8 mouse cellular contexts compared by ENCODE assay signal in genomic region chr5:31697644-31698296, GRCm38 (mm10). TPM values are rescaled to one million over a fixed set of nuclear protein-coding genes. Genes with fewer than 3 reads are reported as not detected.
DNase-seq lines count a peak whose midpoint lies in the region; ATAC-seq and TF ChIP-seq lines count a peak whose summit lies in the region.

Gene Babam2 (plus strand): TSS chr5:31697684.

- no peaks in the 10 kb centered on the region for H3K27me3 ChIP-seq in ES-Bruce4 (ENCODE audit: control insufficient read depth, insufficient read depth, low read length, poor library complexity, severe bottlenecking)
- no peaks in the 10 kb centered on the region for H3K27me3 ChIP-seq in forebrain, embryonic 14.5 days (replicated peaks; ENCODE audit: control insufficient read depth, insufficient read depth, low read length)
- no peaks in the 10 kb centered on the region for H3K27me3 ChIP-seq in neural tube, embryonic 15.5 days (replicated peaks)

- TF ChIP-seq CTCF in ES-Bruce4 (IDR thresholded peaks at IDR 0.05; ENCODE audit: low read depth, low read length): no peak

- intact Hi-C loops in heart, postnatal 14 days (cut with DNase I): loop anchor here (2.0 to 5.0 kb wide), 5 partner anchors 85 to 500 kb away; no protein-coding TSS in a partner anchor

- DNase-seq in forebrain, embryonic 14.5 days (ENCODE audit: low spot score): peak; percentile 93
- DNase-seq in heart, postnatal 14 days: peak; percentile 95 to 96
- DNase-seq in layer of hippocampus, adult 11-12 months (ENCODE audit: low spot score): peak; percentile 91
- DNase-seq in lung, adult 18-20 months: peak; percentile 90 to 93
- DNase-seq in testis, postnatal 14 days (ENCODE audit: low spot score): peak; percentile 92

- peak within 1 kb of the TSS; percentile 92 for H3K4me3 ChIP-seq in ES-Bruce4 (ENCODE audit: low read depth, low read length)
- peak within 1 kb of the TSS; percentile 77 for H3K4me3 ChIP-seq in forebrain, embryonic 14.5 days (ENCODE audit: low read depth, low read length)
- H3K4me3 ChIP-seq in neural tube, embryonic 15.5 days (replicated peaks): peak within 1 kb of the TSS; percentile 89

- peak within 1 kb of the TSS; percentile 69 for H3K27ac ChIP-seq in ES-Bruce4 (ENCODE audit: insufficient read depth, low read length)
- H3K27ac ChIP-seq in forebrain, embryonic 14.5 days (ENCODE audit: low read depth, low read length): peak within 1 kb of the TSS; percentile 89
- H3K27ac ChIP-seq in neural tube, embryonic 15.5 days (replicated peaks): peak within 1 kb of the TSS; percentile 96

- TF ChIP-seq POLR2A in ES-Bruce4 (IDR thresholded peaks at IDR 0.05; ENCODE audit: insufficient read depth, low read length): peak; percentile 6

- peak within 1 kb of the TSS; percentile 81 for H3K9ac ChIP-seq in ES-Bruce4 (ENCODE audit: low read depth, poor library complexity, severe bottlenecking)
- H3K9ac ChIP-seq in forebrain, embryonic 14.5 days (ENCODE audit: low read length): peak within 1 kb of the TSS; percentile 88
- peak within 1 kb of the TSS; percentile 92 for H3K9ac ChIP-seq in neural tube, embryonic 15.5 days (replicated peaks)

- H3K4me2 ChIP-seq in forebrain, embryonic 14.5 days (ENCODE audit: low read length): peak within 1 kb of the TSS; percentile 81
- peak within 1 kb of the TSS; percentile 68 for H3K4me2 ChIP-seq in neural tube, embryonic 15.5 days

- peaks cover 3% of the 10 kb centered on the region for H3K36me3 ChIP-seq in ES-Bruce4 (ENCODE audit: control insufficient read depth, insufficient read depth, low read length, poor library complexity, severe bottlenecking)
- no peaks in the 10 kb centered on the region for H3K36me3 ChIP-seq in forebrain, embryonic 14.5 days (ENCODE audit: control insufficient read depth, insufficient read depth, low read length)
- H3K36me3 ChIP-seq in neural tube, embryonic 15.5 days: no peaks in the 10 kb centered on the region

- peak; percentile 89 for ATAC-seq in cerebellum, adult (ENCODE audit: insufficient number of reproducible peaks, low FRiP score, low TSS enrichment)
- ATAC-seq in forebrain, embryonic 14.5 days: peak; percentile 96
- peak; percentile 96 for ATAC-seq in neural tube, embryonic 15.5 days (ENCODE audit: low FRiP score)

- no peaks in the 10 kb centered on the region for H3K4me1 ChIP-seq in ES-Bruce4 (ENCODE audit: control insufficient read depth, insufficient read depth, low read length)
- peaks cover 4% of the 10 kb centered on the region for H3K4me1 ChIP-seq in forebrain, embryonic 14.5 days (ENCODE audit: control insufficient read depth, insufficient read depth, low read length)
- H3K4me1 ChIP-seq in neural tube, embryonic 15.5 days: peaks cover 14% of the 10 kb centered on the region

- under 1% methylated on average over 71 of the region's 71 CpGs for WGBS in forebrain, embryonic 14.5 days
- WGBS in neural tube, embryonic 15.5 days: under 1% methylated on average over 71 of the region's 71 CpGs

- H3K9me3 ChIP-seq in ES-Bruce4 (replicated peaks; ENCODE audit: control insufficient read depth, insufficient read depth, low read length, poor library complexity, severe bottlenecking): no peaks in the 10 kb centered on the region
- H3K9me3 ChIP-seq in forebrain, embryonic 14.5 days (replicated peaks; ENCODE audit: control insufficient read depth, low read length): no peaks in the 10 kb centered on the region
- H3K9me3 ChIP-seq in neural tube, embryonic 15.5 days (replicated peaks): no peaks in the 10 kb centered on the region

- no peak for TF ChIP-seq EP300 in ES-Bruce4 (IDR thresholded peaks at IDR 0.05; ENCODE audit: insufficient read depth, low read depth, low read length)

RNA-seq across cellular contexts. Expression of gene Babam2, which starts in this region (rescaled TPM):
- polyA plus RNA-seq in ES-Bruce4 (2011; ENCODE audit: insufficient read depth, insufficient read length, low read depth, missing spikeins): 92.8 and 99.2 TPM in 2 replicates
- polyA plus RNA-seq in forebrain, embryonic 14.5 days (2014; fragmentation: Nextera tagmentation; extraction: Ambion mirVana): 32.3 TPM in 2 replicates
- 10 to 100 TPM; 34.1 to 35.9 TPM for total RNA-seq in heart, postnatal 14 days (2021)
- 54.8 and 61.8 TPM in 2 replicates for polyA plus RNA-seq in neural tube, embryonic 15.5 days (2015; fragmentation: Nextera tagmentation; extraction: Ambion mirVana)

Comparison
In these comparisons a context has a peak if more than half of its experiments do, and no peak if none do; other contexts are left out.
1. Peak in every context shown above with its lines: DNase-seq, ATAC-seq, H3K4me3 ChIP-seq and H3K27ac ChIP-seq.